Mouse (Mus musculus) heart, embryonic 11.5 days (tissue): Measurements from ENCODE around the gene Cuedc1. TPM values are rescaled to one million over a fixed set of nuclear protein-coding genes. Genes with fewer than 3 reads are reported as not detected.

ENCODE experiments used
- ATAC-seq: fragments of 200-750 bp; cut with Nextera tagmentation; replicated peaks from 2 replicates; pipeline ENCODE4 v1.8.0; 2017; ENCODE audit warnings: moderate library complexity; ENCODE audit not compliant: insufficient number of reproducible peaks, low FRiP score, low TSS enrichment
- H3K27ac ChIP-seq: fragments of 300-500 bp; sonication (generic); 2 replicates; pipeline ENCODE4 v1.5.1; 2014; ENCODE audit warnings: mild to moderate bottlenecking, low read depth, low read length
- H3K27me3 ChIP-seq: fragments of 300-500 bp; sonication (generic); 2 replicates; pipeline ENCODE4 v1.6.1; 2014; ENCODE audit warnings: mild to moderate bottlenecking, low read length, mixed read lengths; ENCODE audit not compliant: control insufficient read depth, insufficient read depth
- H3K36me3 ChIP-seq: fragments of 300-500 bp; sonication (generic); 2 replicates; pipeline ENCODE4 v1.6.1; 2014; ENCODE audit warnings: mild to moderate bottlenecking, low read length, moderate library complexity, mixed read lengths; ENCODE audit not compliant: control insufficient read depth, insufficient read depth
- H3K4me1 ChIP-seq: fragments of 300-500 bp; sonication (generic); 2 replicates; pipeline ENCODE4 v1.6.1; 2014; ENCODE audit warnings: low read length; ENCODE audit not compliant: control insufficient read depth, insufficient read depth
- H3K4me2 ChIP-seq: fragments of 300-500 bp; sonication (generic); 2 replicates; pipeline ENCODE4 v1.6.1; 2014; ENCODE audit warnings: mild to moderate bottlenecking, moderate library complexity
- H3K4me3 ChIP-seq: fragments of 300-500 bp; sonication (generic); 2 replicates; pipeline ENCODE4 v1.5.1; 2014; ENCODE audit warnings: low read depth, low read length
- H3K9ac ChIP-seq: fragments of 300-500 bp; sonication (generic); 2 replicates; pipeline ENCODE4 v1.6.1; 2014; ENCODE audit warnings: mild to moderate bottlenecking, low read depth, low read length, moderate library complexity
- H3K9me3 ChIP-seq: fragments of 300-500 bp; sonication (generic); replicated peaks from 2 replicates; pipeline ENCODE4 v1.6.1; 2016; ENCODE audit warnings: low read length; ENCODE audit not compliant: control insufficient read depth
- WGBS: fragments of 180-500 bp; shearing (Covaris S2); extraction: QIAGEN DNeasy Blood & Tissue Kit; methylation state at CpG from one replicate; pipeline ENCODE4 v1.1.7; 2014; ENCODE audit not compliant: insufficient replicate concordance; 5-methylcytosine and 5-hydroxymethylcytosine counted together
- polyA plus RNA-seq: library from polyadenylated mRNA; unstranded; fragments of >200 nt; fragmentation: Nextera tagmentation; extraction: Ambion mirVana; gene quantifications from 2 replicates; pipeline ENCODE4 v1.2.1, GENCODE M21; 2014

Gene Cuedc1
- polyA plus RNA-seq, 1 experiment from 2014 or later: 11.7 TPM

DNA sequence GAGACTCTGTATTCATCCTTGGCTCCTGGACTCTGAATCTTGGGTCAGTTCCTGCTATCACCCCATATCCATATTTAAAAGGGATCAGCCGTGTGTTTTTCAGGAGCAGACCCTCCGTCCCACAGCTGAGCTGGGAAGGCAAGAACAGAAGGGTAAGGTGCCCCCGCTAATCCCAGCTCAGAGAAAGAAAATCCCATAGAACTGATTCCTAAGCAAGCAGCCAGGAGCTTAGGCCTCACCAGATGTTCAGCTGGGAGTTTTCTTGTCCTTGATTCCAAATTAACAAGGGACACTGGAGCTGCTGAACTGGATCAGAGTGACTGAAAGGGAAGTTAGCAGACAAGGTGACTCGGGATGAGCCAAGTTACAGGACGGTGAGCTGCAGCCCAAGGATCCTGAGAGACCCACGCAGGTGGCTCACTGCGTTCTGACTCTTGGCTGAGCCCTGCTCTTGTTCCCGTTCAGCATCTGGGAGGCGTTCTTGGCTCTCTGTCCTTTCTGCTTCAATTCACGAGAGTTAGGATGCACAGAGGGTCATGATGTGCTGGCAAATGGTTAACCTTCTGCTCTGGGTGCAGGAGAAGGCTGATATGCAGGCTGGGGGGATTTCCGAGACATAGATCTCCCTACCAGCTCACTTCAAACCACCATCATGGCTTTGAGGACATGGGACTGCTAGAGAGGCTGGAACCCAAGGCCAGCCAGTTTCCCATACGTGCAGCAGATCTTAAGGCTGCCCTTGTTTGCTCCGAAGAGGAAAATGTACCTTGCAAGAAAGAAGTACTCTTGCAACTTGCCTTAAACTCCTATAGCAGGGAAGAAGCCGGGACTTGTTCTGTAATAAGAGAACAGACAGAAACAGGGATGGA is 88.5 kb downstream of the Cuedc1 start:
- ATAC-seq: no peak
- Histone ChIP-seq H3K9ac (no peak overlapping the region), H3K27ac (no peak overlapping the region), H3K4me1 (peaks cover 27% of the 10 kb centered on the region), H3K4me2 (no peak overlapping the region), H3K9me3 (no peaks in the 10 kb centered on the region), H3K36me3 (peaks cover 6% of the 10 kb centered on the region; the same call in 1 of the 2 replicates), H3K27me3 (peaks cover 8% of the 10 kb centered on the region), H3K4me3 (no peak overlapping the region)
- WGBS: 80% methylated on average over 14 of the region's 14 CpGs

DNA sequence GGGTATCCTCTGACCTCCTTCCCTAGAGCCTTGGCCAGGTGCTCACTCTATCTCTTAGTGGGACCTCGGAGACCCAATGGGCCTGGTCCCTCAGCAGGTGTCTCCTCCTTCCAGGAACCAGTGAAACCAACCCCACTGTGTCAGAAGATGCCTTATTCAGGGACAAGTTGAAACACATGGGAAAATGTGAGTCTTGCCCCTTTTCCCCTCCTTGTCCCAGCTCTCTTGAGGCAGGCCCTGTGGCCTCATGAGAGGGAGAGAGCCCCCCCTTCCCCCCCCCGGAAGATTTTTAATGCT is 89.0 kb downstream of the Cuedc1 start:
- Histone ChIP-seq H3K27ac (peak overlapping the region; percentile 12; the same call in 1 of the 2 replicates), H3K4me2 (peak overlapping the region; percentile 50), H3K9ac (no peak overlapping the region; the same call in 1 of the 2 replicates), H3K27me3 (peaks cover 14% of the 10 kb centered on the region), H3K36me3 (peaks cover 6% of the 10 kb centered on the region; the same call in 1 of the 2 replicates), H3K4me1 (peaks cover 21% of the 10 kb centered on the region), H3K4me3 (no peak overlapping the region), H3K9me3 (no peaks in the 10 kb centered on the region)
- ATAC-seq: no peak
- 41% methylated on average over 2 of the region's 2 CpGs for WGBS

DNA sequence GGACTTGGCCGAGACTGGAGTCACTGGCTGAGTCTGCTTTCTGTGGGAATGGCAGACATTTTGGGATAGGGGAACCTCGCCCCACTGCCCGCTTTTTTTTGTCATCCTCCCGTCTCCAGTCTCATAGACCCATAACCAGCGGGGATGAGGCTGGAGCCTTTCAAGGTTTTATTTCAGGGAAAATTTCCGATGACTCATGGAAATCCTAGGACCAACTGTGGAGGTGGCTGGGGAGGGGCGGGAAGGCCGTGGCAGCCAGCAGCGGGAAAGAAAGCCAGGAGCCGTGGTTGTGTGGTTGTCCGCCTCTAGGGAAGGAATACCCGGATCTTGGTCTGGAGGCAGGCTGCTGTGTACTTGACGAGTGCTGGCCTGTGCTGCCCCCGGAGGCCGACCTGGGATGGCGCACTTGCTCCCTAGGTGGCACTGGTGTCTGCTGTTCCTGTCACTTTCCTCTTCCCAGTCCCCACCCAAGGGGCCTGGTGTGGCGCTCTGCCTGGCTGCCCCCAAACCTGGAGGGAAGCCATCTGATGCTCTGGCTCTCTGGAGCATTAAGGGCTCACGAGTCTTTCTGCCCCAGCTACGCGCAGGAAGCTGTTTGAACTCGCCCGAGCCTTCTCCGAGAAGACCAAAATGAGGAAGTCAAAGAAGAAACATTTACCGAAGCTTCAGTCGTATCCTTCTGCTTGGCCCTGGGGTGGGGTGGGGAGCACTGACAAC is 89.7 kb downstream of the Cuedc1 start:
- Histone ChIP-seq H3K4me1 (peaks cover 20% of the 10 kb centered on the region), H3K36me3 (peaks cover 6% of the 10 kb centered on the region; the same call in 1 of the 2 replicates), H3K27ac (peak overlapping the region; percentile 12; the same call in 1 of the 2 replicates), H3K27me3 (peaks cover 20% of the 10 kb centered on the region), H3K4me2 (peak overlapping the region; percentile 50), H3K9ac (peak overlapping the region; percentile 64), H3K4me3 (no peak overlapping the region), H3K9me3 (no peaks in the 10 kb centered on the region)
- ATAC-seq: peak; percentile 78
- 12% methylated on average over 25 of the region's 25 CpGs for WGBS

- H3K9me3 ChIP-seq: no peaks in the 10 kb centered on the region
- peaks cover 23% of the 10 kb centered on the region for H3K4me1 ChIP-seq
- ATAC-seq: no peak
- H3K4me2 ChIP-seq: peak overlapping the region; percentile 50
- H3K27ac ChIP-seq: no peak overlapping the region
- no peak overlapping the region for H3K9ac ChIP-seq
- H3K36me3 ChIP-seq: 0 out of 2 replicates have a peak, but pooled peaks cover 4% of the 10 kb centered on the region
- peaks cover 24% of the 10 kb centered on the region for H3K27me3 ChIP-seq
- 52% methylated on average over 8 of the region's 8 CpGs for WGBS
- H3K4me3 ChIP-seq: no peak overlapping the region
Observed at GRCm38 (mm10) chr11:88188216-88188615, 90.4 kb downstream of the Cuedc1 start.

- Histone ChIP-seq H3K9me3 (no peaks in the 10 kb centered on the region), H3K9ac (no peak overlapping the region), H3K27ac (no peak overlapping the region), H3K27me3 (peaks cover 26% of the 10 kb centered on the region), H3K4me1 (peaks cover 28% of the 10 kb centered on the region), H3K36me3 (no peaks in the 10 kb centered on the region), H3K4me2 (no peak overlapping the region), H3K4me3 (no peak overlapping the region)
- ATAC-seq: no peak
- WGBS: 83% methylated on average over 7 of the region's 7 CpGs
Observed at GRCm38 (mm10) chr11:88188635-88189034, 90.8 kb downstream of the Cuedc1 start.

- H3K27me3 ChIP-seq: peaks cover 37% of the 10 kb centered on the region
- H3K4me1 ChIP-seq: peaks cover 23% of the 10 kb centered on the region
- H3K4me2 ChIP-seq: peak overlapping the region; percentile 59; the same call in 1 of the 2 replicates
- H3K9ac ChIP-seq: no peak overlapping the region
- no peak overlapping the region for H3K27ac ChIP-seq
- no peak; the same call in 1 of the 2 replicates for ATAC-seq
- H3K36me3 ChIP-seq: no peaks in the 10 kb centered on the region
- no peak overlapping the region for H3K4me3 ChIP-seq
- 15% methylated on average over 4 of the region's 4 CpGs for WGBS
- H3K9me3 ChIP-seq: no peaks in the 10 kb centered on the region
Observed at GRCm38 (mm10) chr11:88192595-88192994, 94.7 kb downstream of the Cuedc1 start.

DNA sequence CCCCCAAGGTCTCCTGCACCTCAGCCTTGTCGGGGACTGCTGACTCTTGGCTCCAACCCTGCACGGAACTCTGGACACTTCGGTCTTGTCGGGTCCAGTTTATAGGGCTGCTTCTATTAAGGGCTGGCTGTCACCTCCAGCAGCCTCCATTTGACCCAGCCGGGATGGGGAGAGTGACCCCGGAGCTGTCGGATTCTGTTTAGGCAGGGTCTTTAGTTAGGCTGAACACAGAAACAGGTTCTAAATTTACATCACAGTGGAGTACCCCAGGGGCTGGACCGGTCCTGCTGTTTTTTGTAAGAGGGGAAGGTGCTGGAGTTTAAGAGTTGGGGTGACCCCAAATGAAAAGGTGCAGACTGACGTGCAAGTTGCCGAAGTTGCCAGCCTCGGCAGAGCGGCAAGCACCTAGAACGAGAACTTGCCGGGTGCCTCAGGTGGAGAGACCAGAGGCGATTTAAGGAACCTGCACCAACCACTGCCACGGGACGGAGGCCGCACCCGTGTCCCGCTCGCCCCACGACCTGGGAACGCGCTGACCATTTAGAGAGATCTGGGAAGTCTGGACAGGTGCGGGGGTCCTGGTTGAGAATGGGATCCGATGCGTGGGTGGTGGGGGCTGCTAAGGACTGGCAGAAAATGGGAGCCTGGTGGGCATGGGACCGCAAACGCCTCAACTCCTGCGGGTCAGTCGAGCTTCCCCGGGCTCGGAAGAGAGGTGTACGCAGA is 95.4 kb downstream of the Cuedc1 start:
- Histone ChIP-seq H3K27ac (no peak overlapping the region), H3K36me3 (no peaks in the 10 kb centered on the region), H3K9ac (0 out of 2 replicates have a peak overlapping the region, but pooled peaks have one; percentile 23), H3K4me2 (peak overlapping the region; percentile 59), H3K9me3 (no peaks in the 10 kb centered on the region), H3K4me1 (peaks cover 18% of the 10 kb centered on the region), H3K27me3 (peaks cover 37% of the 10 kb centered on the region), H3K4me3 (peak overlapping the region; percentile 28)
- WGBS: 4% methylated on average over 34 of the region's 34 CpGs
- ATAC-seq: no peak
